Mouse (Mus musculus): Measurements from ENCODE around the gene Alg1. TPM values are rescaled to one million over a fixed set of nuclear protein-coding genes. Genes with fewer than 3 reads are reported as not detected.
A peak's percentile ranks its signal among the peaks of the same experiment; 100 is the strongest.

Gene Alg1
- polyA plus RNA-seq, 1 experiment from 2014 or later, result 38.8 TPM

GRCm38 (mm10) chr16:5272371-5272770, 39.0 kb downstream of the Alg1 start:
- no peak overlapping the region for H3K9ac ChIP-seq (replicated peaks; ENCODE audit: low read length)
- ATAC-seq (ENCODE audit: low FRiP score, low TSS enrichment) (no peak), DNase-seq (no peak)
- H3K4me1 ChIP-seq (ENCODE audit: control insufficient read depth, insufficient read depth, low read length), result no peaks in the 10 kb centered on the region
- WGBS, result 77% methylated on average over 3 of the region's 3 CpGs
- H3K27me3 ChIP-seq (ENCODE audit: control insufficient read depth, insufficient read depth, low read length), result no peaks in the 10 kb centered on the region
- no peak overlapping the region for H3K27ac ChIP-seq (replicated peaks; ENCODE audit: low read depth, low read length)
- H3K9me3 ChIP-seq (ENCODE audit: control insufficient read depth, low read length), result no peaks in the 10 kb centered on the region
- no peaks in the 10 kb centered on the region for H3K36me3 ChIP-seq (ENCODE audit: control insufficient read depth, insufficient read depth, low read length)
- no peak overlapping the region for H3K4me3 ChIP-seq (replicated peaks; ENCODE audit: low read depth, low read length)
- H3K4me2 ChIP-seq (ENCODE audit: low read length), result no peak overlapping the region

DNA sequence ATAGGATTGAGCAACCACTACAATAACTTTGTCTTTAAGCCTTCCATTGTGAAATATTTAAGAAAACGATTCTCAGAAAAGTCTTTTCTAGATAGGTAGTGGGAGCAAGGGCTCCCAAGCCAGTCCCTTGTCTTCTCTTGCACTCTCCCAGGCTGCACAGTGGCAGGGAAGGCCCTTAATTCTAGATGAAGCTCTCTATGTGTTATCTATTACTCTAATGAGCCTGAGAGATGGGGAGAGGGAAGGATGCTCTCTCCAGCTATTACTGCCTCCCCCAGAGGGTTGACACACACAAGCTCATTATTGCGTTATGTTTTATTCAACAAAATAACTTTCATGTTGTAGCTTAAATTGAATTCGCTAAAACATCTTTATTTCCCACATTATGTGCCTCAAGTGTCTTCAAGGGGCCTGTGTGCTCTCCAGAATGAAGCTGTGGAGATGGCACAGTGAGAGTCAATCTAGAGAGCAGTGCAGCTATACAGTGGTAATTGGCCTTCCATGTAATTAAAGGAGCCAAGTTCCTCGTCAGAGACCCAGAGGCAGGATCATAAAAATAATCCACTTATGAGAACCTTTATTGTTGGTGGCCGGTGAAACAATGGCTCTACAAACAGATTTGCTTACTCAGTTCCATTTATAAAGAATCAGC, 46.3 kb downstream of the Alg1 start:
- Histone ChIP-seq H3K4me2 (ENCODE audit: low read length) (no peak overlapping the region), H3K4me3 (replicated peaks; ENCODE audit: low read depth, low read length) (no peak overlapping the region), H3K9ac (replicated peaks; ENCODE audit: low read length) (no peak overlapping the region), H3K27me3 (ENCODE audit: control insufficient read depth, insufficient read depth, low read length) (no peaks in the 10 kb centered on the region), H3K36me3 (ENCODE audit: control insufficient read depth, insufficient read depth, low read length) (no peaks in the 10 kb centered on the region), H3K9me3 (ENCODE audit: control insufficient read depth, low read length) (no peaks in the 10 kb centered on the region), H3K4me1 (ENCODE audit: control insufficient read depth, insufficient read depth, low read length) (no peaks in the 10 kb centered on the region), H3K27ac (replicated peaks; ENCODE audit: low read depth, low read length) (no peak overlapping the region)
- WGBS, result 71% methylated on average over 5 of the region's 5 CpGs
- no peak; the same call in 1 of the 2 replicates for ATAC-seq (ENCODE audit: low FRiP score, low TSS enrichment)
- DNase-seq, result peak; percentile 42

DNA sequence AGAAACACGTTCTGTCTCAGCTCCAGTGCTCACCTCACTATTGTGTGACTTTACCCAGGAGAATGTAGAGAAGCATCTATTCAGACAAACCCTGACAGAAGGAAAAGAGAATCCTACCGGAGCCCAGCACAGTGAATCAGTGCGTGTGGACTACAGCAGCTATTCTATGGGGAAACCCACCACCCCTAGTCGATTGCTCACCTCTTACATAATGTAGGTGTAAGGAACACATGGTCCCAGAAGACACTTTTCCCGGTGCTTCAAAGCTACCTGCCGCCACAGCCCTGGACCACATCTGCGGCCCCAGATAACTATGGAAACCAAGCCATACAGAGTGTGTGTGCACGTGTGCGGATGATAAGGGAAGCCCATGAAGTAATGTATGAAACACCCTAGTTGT, 49.3 kb downstream of the Alg1 start:
- WGBS, result 95% methylated on average over 9 of the region's 9 CpGs
- H3K9ac ChIP-seq (replicated peaks; ENCODE audit: low read length), result no peak overlapping the region
- DNase-seq, result no peak
- H3K27me3 ChIP-seq (ENCODE audit: control insufficient read depth, insufficient read depth, low read length), result no peaks in the 10 kb centered on the region
- no peaks in the 10 kb centered on the region for H3K9me3 ChIP-seq (ENCODE audit: control insufficient read depth, low read length)
- no peak overlapping the region for H3K4me2 ChIP-seq (ENCODE audit: low read length)
- no peaks in the 10 kb centered on the region for H3K4me1 ChIP-seq (ENCODE audit: control insufficient read depth, insufficient read depth, low read length)
- ATAC-seq (ENCODE audit: low FRiP score, low TSS enrichment), result no peak
- no peak overlapping the region for H3K4me3 ChIP-seq (replicated peaks; ENCODE audit: low read depth, low read length)
- no peaks in the 10 kb centered on the region for H3K36me3 ChIP-seq (ENCODE audit: control insufficient read depth, insufficient read depth, low read length)
- H3K27ac ChIP-seq (replicated peaks; ENCODE audit: low read depth, low read length), result no peak overlapping the region

DNA sequence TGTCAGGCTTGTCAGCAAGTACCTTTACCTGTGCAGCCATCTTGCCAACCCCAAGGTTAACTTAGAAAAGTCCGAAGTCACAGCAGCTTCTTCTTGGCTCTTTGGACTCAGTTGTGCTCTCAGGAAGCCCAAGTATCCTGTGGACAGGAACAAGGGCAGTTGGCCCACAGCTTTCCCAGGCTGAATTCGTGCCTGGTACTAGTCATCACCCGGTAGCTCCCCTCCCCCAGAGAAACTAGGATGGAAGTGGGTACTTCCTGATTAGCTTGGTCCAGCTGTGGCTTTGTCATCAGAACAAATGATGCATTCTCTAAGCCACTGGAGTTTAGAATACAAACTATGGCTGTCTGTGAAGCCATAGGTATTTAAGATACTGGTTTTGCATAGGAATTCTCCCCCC, 52.0 kb downstream of the Alg1 start:
- 46% methylated on average over 3 of the region's 3 CpGs for WGBS

More for the DNA sequence above, 52.0 kb downstream of the Alg1 start:
- no peaks in the 10 kb centered on the region for H3K36me3 ChIP-seq (ENCODE audit: control insufficient read depth, insufficient read depth, low read length)
- H3K4me3 ChIP-seq (replicated peaks; ENCODE audit: low read depth, low read length), result no peak overlapping the region
- ATAC-seq (ENCODE audit: low FRiP score, low TSS enrichment), result no peak
- H3K4me2 ChIP-seq (ENCODE audit: low read length), result no peak overlapping the region
- no peaks in the 10 kb centered on the region for H3K9me3 ChIP-seq (ENCODE audit: control insufficient read depth, low read length)
- no peak for DNase-seq
- no peaks in the 10 kb centered on the region for H3K27me3 ChIP-seq (ENCODE audit: control insufficient read depth, insufficient read depth, low read length)
- no peak overlapping the region for H3K27ac ChIP-seq (replicated peaks; ENCODE audit: low read depth, low read length)
- no peak overlapping the region for H3K9ac ChIP-seq (replicated peaks; ENCODE audit: low read length)
- H3K4me1 ChIP-seq (ENCODE audit: control insufficient read depth, insufficient read depth, low read length), result no peaks in the 10 kb centered on the region

Small RNA genes within 50 kb of the gene (microRNA-seq; reads per million reads assigned to microRNA genes)
- gene Gm23689 (not detected), gene Gm26095 (not detected), gene Mir6364 (not detected)

Other genes starting within 250 kb of the Alg1 start
- gene Sept12, start 235.8 kb upstream of the Alg1 start, polyA plus RNA-seq (2014; fragmentation: Nextera tagmentation; extraction: Ambion mirVana), result not detected in 2 replicates
- gene Smim22, start 226.3 kb upstream of the Alg1 start, polyA plus RNA-seq (2014; fragmentation: Nextera tagmentation; extraction: Ambion mirVana), result not detected in 2 replicates
- 132 and 161 TPM in 2 replicates for gene Rogdi, start 220.1 kb upstream of the Alg1 start, polyA plus RNA-seq (2014; fragmentation: Nextera tagmentation; extraction: Ambion mirVana)
- 123 and 147 TPM in 2 replicates for gene Glyr1, start 183.8 kb upstream of the Alg1 start, polyA plus RNA-seq (2014; fragmentation: Nextera tagmentation; extraction: Ambion mirVana)
- 15.7 and 19.8 TPM in 2 replicates for gene Ubn1, start 183.6 kb upstream of the Alg1 start, polyA plus RNA-seq (2014; fragmentation: Nextera tagmentation; extraction: Ambion mirVana)
- 0.04 and 0.20 TPM in 2 replicates for gene Ppl, start 101.2 kb upstream of the Alg1 start, polyA plus RNA-seq (2014; fragmentation: Nextera tagmentation; extraction: Ambion mirVana)
- 0.54 and 1.0 TPM in 2 replicates for gene Sec14l5, start 86.5 kb upstream of the Alg1 start, polyA plus RNA-seq (2014; fragmentation: Nextera tagmentation; extraction: Ambion mirVana)
- 8.7 and 9.3 TPM in 2 replicates for gene Nagpa, start 29.6 kb upstream of the Alg1 start, polyA plus RNA-seq (2014; fragmentation: Nextera tagmentation; extraction: Ambion mirVana)
- gene AU021092, start 11.3 kb upstream of the Alg1 start, polyA plus RNA-seq (2014; fragmentation: Nextera tagmentation; extraction: Ambion mirVana), result 15.0 and 15.6 TPM in 2 replicates
- gene Eef2kmt, start 22.4 kb downstream of the Alg1 start, polyA plus RNA-seq (2014; fragmentation: Nextera tagmentation; extraction: Ambion mirVana), result 3.9 and 8.3 TPM in 2 replicates